Mouse (Mus musculus) brown adipose tissue, adult 24 weeks (tissue): ENCODE results near the gene Rab15. TPM values are rescaled to one million over a fixed set of nuclear protein-coding genes. Genes with fewer than 3 reads are reported as not detected.
A peak's percentile ranks its signal among the peaks of the same experiment; 100 is the strongest.
"Not testable (repeated sequence)": the region's sequence is repeated elsewhere in the genome, so short reads cannot be mapped to it uniquely, and the experiment has no call there.

ENCODE experiments used
- H3K27ac ChIP-seq: fragments of 200-500 bp; replicated peaks from 2 replicates; pipeline ENCODE4 v1.5.1; 2012; ENCODE audit warnings: low read depth, mild to moderate bottlenecking, low read length
- H3K4me1 ChIP-seq: fragments of 200-500 bp; 2 replicates; pipeline ENCODE4 v1.6.1; 2012; ENCODE audit warnings: low read length, mixed read lengths; ENCODE audit not compliant: control insufficient read depth, insufficient read depth, insufficient read length
- H3K4me3 ChIP-seq: fragments of 200-500 bp; 2 replicates; pipeline ENCODE4 v1.5.1; 2012; ENCODE audit warnings: low read depth, mild to moderate bottlenecking, low read length, moderate library complexity; ENCODE audit not compliant: insufficient read depth
- polyA plus RNA-seq: library from polyadenylated mRNA; stranded (reverse); fragments of >200 nt; gene quantifications from 2 replicates; pipeline ENCODE4 v1.2.4, GENCODE M21; 2012; ENCODE audit not compliant: missing spikeins, insufficient read depth, insufficient read length

Rab15 gene
- polyA plus RNA-seq, result not detected in 2 replicates

DNA sequence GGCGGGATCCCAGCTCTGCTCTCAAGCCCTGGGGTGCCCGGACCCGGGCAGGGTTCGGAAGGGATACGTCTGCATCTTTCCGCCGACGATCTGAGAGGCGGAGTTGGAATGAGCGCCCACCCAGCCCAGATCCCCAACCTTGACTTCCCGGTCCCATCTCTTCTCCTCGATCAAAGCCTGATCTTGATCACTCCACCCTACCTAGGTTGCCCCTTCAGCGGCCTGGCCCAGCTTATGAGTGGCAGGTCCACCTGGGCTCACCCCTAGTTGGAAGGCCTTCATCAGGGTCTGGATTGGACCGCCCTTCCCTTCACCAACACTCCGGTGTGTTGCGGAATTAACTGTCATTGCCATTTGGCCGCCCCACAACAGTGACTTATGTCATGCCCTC is at the start of gene Rab15:
Rab15 (minus strand) TSS at position 258 of the 391 bp plus-strand sequence.
- Histone ChIP-seq H3K27ac (no peak within 1 kb of the TSS), H3K4me1 (no peaks in the 10 kb centered on the region)

DNA sequence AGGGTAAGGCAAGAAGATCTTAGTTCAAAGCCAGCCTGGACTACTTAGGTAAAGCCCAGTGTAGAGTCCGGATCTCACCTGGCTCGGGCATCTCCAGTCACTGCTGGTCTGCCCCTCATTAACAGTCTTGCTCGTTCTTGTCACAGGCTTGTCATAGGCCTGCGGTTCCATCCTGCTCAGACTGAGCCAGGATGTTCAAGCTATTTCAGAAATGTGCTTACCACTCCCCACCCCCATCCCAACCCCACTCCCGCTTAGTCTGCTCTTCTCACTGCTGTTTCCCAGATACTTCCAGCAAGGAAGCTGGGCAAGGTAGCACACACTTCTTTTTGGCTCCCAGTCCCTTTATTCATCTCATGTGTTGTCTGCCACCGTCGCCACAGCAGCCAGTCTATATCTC is 46.9 kb upstream of the Rab15 start:
- Histone ChIP-seq H3K4me3 (no peak overlapping the region), H3K27ac (no peak overlapping the region), H3K4me1 (peaks cover 11% of the 10 kb centered on the region)

More for the DNA sequence above, at the start of gene Rab15:
- peak within 1 kb of the TSS; percentile 55 for H3K4me3 ChIP-seq

DNA sequence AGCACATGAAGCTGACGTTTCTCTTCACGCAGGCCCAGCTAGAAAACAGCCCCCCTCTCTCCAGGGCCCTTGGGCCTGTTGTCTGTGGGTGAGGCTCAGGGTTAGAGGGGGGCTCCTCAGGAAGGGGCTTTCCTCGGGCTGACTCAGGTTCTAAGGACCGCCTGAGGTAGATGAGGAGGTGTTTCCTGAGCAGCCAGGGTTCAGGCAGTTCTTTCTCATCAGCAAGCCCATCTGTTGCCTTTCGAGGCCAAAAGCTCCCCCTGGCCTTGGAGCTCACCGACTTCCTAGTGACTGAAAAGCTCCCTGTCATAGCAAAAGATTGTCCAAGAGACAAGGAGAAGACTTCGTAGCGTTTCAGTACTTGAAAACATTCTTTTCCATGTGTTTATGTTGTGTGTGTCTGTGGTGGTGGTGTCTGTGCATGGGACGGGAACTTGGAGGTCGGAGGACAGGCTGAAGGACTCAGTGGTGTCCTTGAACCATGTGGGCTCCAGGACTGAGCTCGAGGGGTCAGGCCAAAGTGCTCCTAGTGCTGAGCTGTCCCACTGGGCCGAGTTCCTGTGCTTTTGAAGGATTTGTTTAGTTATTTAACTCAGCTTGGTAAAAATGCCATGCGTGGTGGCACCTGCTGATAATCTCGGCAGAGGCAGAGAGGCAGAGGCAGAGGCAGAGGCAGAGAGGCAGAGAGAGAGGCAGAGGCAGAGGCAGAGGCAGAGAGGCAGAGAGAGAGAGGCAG is 45.9 kb upstream of the Rab15 start:
- H3K27ac ChIP-seq, result 0 out of 2 replicates have a peak overlapping the region, but pooled peaks have one; percentile 36
- peaks cover 11% of the 10 kb centered on the region for H3K4me1 ChIP-seq
- no peak overlapping the region for H3K4me3 ChIP-seq

DNA sequence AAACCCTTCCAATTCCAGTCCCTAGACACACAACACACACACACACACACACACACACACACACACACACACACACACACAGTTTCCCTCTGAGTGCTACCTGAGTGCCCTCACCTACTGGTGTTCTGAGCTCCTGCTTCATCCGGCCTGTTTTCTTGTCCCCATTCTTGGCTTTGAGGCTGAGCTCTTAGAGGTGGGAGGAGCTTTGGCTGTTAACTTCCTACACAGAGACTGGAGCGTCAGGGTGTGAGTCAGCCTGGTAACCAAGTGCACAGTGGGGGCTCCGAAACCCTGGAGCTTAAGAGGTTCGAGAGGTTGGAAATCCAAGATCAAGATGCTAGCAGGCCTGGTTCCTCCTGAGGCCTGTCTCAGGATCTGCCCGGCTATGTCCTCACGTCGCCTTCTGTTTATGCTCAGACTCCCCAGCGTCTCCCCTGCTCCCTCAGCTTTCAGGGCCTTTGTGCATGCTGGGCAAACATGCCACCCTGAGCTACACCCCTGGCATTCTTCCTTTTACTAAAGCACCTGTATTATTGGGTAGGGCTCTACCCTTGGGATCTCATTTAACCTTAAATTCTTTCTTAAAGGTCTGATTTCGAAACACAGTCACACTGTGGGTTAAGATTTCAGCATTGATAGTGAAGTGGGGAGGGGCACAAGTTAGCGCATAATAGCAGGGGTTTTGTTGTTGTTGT is 45.0 kb upstream of the Rab15 start:
- Histone ChIP-seq H3K4me1 (peaks cover 11% of the 10 kb centered on the region), H3K27ac (peak overlapping the region; percentile 80), H3K4me3 (peak overlapping the region; percentile 37)

DNA sequence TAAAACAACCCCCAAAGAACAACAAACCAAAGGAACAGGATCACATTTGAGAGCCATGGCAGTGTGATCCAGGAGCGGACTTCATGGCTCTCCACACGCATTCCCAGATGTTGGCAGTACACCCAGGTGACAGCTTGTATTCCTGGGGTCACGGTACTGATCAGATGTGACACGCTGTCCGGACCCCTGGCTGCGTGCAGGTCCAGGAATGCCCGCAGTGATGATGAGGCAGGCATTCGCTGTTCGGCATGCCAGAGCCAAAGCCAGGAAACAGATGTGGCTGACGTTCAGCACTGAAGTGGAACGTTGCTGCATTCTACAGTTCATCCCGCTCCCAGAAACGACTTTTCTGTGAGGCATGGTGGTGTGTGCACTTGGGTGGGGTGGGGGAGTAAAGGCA is 42.6 kb upstream of the Rab15 start:
- Histone ChIP-seq H3K4me1 (peaks cover 11% of the 10 kb centered on the region), H3K27ac (no peak overlapping the region), H3K4me3 (no peak overlapping the region)

DNA sequence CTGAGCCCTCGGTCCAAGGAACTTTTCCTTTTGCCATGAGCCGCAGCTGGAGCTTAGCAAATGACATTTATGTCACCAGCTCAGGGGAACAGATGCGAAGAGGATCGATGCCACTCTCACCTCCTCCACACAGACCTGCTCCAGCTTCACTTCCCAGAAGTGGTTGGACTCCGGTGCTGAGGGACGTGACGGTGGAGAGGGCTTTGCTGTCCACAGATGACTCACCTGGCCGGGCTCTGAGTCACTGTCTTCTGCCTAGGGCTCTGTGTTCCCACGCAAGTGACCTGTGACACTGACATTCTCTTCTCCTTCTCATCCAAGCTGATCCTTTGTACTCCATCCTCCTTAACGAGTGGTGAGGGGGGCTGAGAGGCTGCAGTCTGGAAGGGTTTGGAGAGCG is 40.9 kb upstream of the Rab15 start:
- no peak overlapping the region for H3K27ac ChIP-seq
- peaks cover 11% of the 10 kb centered on the region for H3K4me1 ChIP-seq
- no peak overlapping the region for H3K4me3 ChIP-seq

DNA sequence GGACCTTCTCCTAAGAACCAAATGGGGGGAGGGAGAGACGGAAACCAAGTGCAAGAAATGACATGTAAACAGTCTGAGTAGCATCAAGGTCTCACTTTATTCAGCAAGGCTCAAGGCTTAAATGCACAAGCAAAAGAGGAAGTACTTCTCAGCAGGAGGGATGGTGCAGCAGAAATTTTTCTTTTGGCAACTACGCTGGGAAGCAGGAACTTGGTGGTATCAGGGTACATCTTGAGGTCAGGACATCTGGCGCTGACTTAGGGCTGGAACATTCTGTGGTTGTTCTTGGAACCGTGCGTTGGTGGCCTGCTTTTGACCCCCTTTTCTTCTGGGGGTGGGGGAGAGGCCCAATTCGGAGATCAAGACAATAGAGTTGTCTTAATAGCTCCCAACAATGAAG is 36.1 kb upstream of the Rab15 start:
- H3K4me3 ChIP-seq, H3K4me1 ChIP-seq, H3K27ac ChIP-seq: not testable (repeated sequence)

DNA sequence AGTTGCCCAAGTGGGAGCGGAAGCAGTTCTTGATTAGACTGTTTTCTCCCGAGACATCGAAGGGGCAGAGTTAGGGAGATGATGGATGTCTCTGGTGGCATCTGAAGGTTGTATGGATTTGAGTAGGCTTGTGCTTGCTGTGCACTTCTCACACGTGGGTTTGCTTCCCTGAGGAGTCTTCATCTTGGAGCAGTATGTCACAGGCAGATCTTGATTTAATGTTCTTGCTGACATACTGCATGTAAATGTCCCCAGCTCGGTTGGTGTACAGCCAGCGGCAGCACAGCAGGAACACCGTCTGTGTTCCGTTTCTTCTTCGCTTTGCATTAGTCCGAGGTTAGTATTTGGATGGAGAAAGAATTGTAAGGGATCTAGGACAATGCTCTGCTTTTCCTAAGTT is 34.4 kb upstream of the Rab15 start:
- Histone ChIP-seq H3K4me1 (no peaks in the 10 kb centered on the region), H3K27ac (no peak overlapping the region), H3K4me3 (no peak overlapping the region)

DNA sequence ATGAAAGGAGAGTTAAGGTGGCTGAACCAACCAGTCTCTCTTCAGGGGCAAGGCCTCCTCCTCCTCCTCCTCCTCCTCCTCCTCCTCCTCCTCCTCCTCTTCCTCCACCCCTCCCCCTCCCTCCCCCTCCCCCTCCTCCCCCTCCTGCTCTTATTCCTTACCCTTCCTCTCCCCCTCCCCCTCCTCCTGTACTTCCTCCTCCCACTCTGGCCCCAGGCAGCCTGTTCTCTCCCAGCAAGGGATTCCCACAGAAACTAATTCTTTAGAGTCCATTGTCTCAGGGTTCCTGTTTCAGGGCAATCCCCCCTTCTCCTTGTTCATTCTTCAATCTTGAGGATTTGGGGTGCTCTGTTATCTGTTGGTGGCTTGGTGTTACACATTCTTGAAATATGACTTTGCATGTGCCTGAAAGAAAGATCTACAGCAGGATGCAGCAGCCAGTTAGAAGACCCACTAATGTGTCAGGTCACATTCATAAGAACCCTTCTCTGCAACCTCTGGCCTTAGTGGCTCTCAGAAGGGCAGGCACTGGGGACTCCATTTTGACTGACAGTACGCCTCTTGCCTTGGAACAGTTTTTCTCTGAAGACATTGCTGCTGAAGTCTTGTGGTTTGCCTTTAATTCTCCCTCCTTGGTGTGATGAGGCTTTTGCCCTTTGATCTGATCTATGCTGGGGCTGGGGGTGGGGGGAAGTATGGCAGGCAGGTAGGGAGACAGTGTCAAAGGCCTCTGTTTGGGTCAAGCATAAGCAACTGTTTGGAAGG is 30.9 kb upstream of the Rab15 start:
- no peak overlapping the region for H3K27ac ChIP-seq
- no peaks in the 10 kb centered on the region for H3K4me1 ChIP-seq

DNA sequence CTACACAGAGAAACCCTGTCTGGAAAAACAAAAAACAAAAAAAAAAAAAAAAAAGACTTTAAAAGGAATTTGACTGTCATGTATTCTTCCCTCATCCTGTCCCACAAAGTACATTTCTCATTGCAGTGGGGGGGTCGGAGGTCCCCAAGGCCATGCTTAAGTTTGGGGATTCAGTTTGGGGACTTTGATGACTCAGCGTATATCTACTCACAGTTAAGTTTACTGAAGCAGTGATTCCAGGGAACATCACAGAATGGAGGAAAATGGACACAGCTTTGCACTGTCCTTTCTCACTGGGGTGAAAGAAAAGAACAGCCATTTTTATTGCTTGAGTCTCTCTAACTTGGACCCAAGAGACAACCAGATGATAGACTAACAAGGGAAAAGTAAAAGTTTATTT is 29.7 kb upstream of the Rab15 start:
- Histone ChIP-seq H3K4me1 (no peaks in the 10 kb centered on the region), H3K27ac (no peak overlapping the region), H3K4me3 (no peak overlapping the region)

More for the DNA sequence above, 30.9 kb upstream of the Rab15 start:
- no peak overlapping the region for H3K4me3 ChIP-seq

DNA sequence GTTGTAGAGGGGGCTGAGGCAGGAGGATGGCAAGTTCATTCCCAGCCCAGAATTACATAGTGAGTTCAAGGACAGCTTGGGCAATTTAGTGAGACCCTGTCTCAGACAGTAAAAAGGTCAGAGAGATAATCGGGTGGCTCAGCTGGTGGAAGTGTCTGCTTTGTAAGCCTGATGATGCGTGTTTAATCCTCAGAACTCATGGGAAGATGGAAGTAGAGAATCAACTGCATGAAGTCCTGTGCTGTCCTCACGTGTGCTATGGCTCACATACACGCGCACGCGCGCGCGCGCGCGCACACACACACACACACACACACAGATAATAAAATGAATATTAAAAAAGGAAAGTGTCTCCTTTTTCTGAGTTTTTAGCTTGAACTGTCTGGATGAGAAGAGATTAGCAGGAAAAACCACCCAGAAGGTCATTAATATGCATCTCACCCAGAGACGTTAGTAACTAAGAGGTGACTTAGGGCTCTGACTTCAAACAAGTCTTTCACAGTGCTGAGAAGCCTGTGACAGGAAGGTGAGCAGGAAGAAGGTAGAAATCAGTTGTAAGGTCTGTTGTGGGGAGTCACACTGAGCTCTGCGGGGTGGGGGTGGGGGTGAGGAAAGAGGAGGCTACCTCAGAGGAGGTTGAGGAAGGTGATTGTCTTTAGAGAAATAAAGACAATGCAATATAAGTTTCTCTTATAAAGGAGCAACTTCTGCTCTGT is 21.8 kb upstream of the Rab15 start:
- Histone ChIP-seq H3K27ac (no peak overlapping the region), H3K4me3 (no peak overlapping the region), H3K4me1 (no peaks in the 10 kb centered on the region)

DNA sequence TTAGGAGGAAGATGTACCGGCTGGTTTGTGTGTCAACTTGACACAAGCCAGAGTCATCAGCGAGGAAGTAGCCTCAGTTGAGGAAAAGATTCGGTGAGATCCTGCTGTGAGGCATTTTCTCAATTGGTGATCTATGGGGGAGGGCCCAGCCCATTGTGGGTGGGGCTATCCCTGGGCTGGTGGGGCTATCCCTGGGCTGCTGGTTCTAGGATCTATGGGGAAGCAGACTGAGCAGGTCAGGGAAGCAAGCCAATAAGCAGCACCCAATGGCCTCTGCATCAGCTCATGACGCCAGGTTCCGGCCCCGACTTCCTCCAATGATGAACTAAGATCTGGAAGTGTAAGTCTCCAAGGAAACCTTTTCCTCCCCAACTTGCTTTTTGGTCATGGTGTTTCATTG is 17.4 kb upstream of the Rab15 start:
- Histone ChIP-seq H3K4me3 (no peak overlapping the region), H3K4me1 (no peaks in the 10 kb centered on the region), H3K27ac (no peak overlapping the region)

DNA sequence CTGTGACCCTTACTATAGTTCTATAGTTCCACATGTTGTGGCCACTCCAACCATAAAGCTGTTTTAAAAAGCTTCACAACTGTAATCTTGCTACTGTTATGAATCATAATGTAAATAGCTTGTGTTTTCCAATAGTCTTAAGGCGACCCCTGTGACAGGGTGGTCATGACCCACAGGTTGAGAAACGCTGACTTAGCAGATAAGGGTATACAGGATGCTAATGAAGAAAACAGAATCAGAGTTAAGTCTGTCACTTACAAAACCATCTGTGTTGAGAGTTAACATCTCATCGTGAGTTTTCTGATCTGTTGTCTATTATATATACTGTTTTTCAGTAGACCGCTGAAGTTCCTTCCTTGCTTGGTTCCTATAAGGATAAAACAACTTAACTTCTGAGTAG is 16.6 kb upstream of the Rab15 start:
- Histone ChIP-seq H3K4me3 (no peak overlapping the region), H3K4me1 (no peaks in the 10 kb centered on the region), H3K27ac (no peak overlapping the region)

DNA sequence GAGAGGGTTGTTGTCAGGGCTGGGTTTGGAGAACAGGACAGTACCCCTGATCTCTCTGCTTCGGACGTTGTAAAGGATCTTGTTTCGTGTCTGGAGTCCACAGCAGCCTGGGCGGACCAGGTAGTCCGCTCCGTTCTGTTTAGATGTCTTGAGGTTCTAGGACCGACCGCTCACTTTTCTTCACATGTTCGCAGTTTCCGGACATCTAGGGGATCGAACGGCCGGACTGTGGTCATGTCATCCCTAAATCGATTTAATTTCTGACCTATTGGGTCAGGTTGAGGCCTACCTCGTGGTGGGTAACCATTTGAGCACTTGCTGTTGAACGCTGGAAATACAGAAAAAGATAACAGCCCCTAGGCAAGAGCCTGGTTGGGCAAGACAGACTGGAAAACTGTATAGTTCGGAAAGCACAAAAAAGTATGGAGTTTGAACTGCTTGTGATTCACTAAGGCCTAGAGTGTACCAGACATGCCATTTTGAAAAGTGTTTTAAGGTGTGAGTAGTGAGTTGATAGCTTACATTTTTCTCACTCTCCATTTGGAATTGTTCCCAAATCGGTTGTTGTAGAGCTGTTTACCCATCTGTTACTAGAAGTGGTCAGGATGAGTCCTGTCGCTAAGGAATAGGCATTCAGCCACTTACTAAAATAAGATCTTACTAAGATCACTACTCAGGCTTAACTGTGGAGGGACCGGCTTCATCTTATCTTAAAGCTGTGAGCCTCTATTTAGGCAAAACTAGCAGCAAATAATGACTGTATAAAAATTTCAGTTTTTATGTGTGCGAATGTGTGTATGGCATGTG is 15.3 kb upstream of the Rab15 start:
- Histone ChIP-seq H3K4me3 (peak overlapping the region; percentile 89), H3K4me1 (no peaks in the 10 kb centered on the region), H3K27ac (peak overlapping the region; percentile 65)
